Mouse (Mus musculus): ENCODE measurements around the gene Adgre1. TPM values are rescaled to one million over a fixed set of nuclear protein-coding genes. Genes with fewer than 3 reads are reported as not detected.

The Adgre1 gene
- polyA plus RNA-seq, 1 experiment from 2014 or later = 3.8 TPM

GRCm38 (mm10) chr17:57341568-57341967, 16.9 kb upstream of the Adgre1 start:
- WGBS = 81% methylated on average over 4 of the region's 4 CpGs
- Histone ChIP-seq H3K4me2 (replicated peaks) (no peak overlapping the region), H3K27ac (no peak overlapping the region), H3K27me3 (no peaks in the 10 kb centered on the region), H3K36me3 (no peaks in the 10 kb centered on the region), H3K4me1 (no peaks in the 10 kb centered on the region), H3K9ac (no peak overlapping the region), H3K4me3 (no peak overlapping the region), H3K9me3 (peaks cover 3% of the 10 kb centered on the region; the same call in 1 of the 2 replicates)
- ATAC-seq (ENCODE audit: insufficient number of reproducible peaks, insufficient read depth, low FRiP score, low TSS enrichment) = no peak

GRCm38 (mm10) chr17:57344029-57344707, 14.3 kb upstream of the Adgre1 start:
- no peak for ATAC-seq (ENCODE audit: insufficient number of reproducible peaks, insufficient read depth, low FRiP score, low TSS enrichment)
- no peak overlapping the region for H3K4me2 ChIP-seq (replicated peaks)
- no peak overlapping the region for H3K9ac ChIP-seq
- H3K27ac ChIP-seq = no peak overlapping the region
- 58% methylated on average over 2 of the region's 2 CpGs for WGBS
- H3K27me3 ChIP-seq = no peaks in the 10 kb centered on the region
- peaks cover 3% of the 10 kb centered on the region; the same call in 1 of the 2 replicates for H3K9me3 ChIP-seq
- H3K4me3 ChIP-seq = no peak overlapping the region
- H3K4me1 ChIP-seq = no peaks in the 10 kb centered on the region
- H3K36me3 ChIP-seq = no peaks in the 10 kb centered on the region

- no peaks in the 10 kb centered on the region for H3K36me3 ChIP-seq
- H3K27me3 ChIP-seq = no peaks in the 10 kb centered on the region
- H3K4me3 ChIP-seq = no peak overlapping the region
- no peak for ATAC-seq (ENCODE audit: insufficient number of reproducible peaks, insufficient read depth, low FRiP score, low TSS enrichment)
- 73% methylated on average over 6 of the region's 6 CpGs for WGBS
- no peak overlapping the region for H3K27ac ChIP-seq
- no peaks in the 10 kb centered on the region for H3K4me1 ChIP-seq
- peaks cover 3% of the 10 kb centered on the region; the same call in 1 of the 2 replicates for H3K9me3 ChIP-seq
- H3K9ac ChIP-seq = no peak overlapping the region
- H3K4me2 ChIP-seq (replicated peaks) = no peak overlapping the region
These were observed 11.5 kb upstream of the Adgre1 start for GRCm38 (mm10) chr17:57347017-57347416.

- H3K4me1 ChIP-seq = no peaks in the 10 kb centered on the region
These were observed 10.7 kb upstream of the Adgre1 start for GRCm38 (mm10) chr17:57347781-57348180.

GRCm38 (mm10) chr17:57349067-57349466, 9.4 kb upstream of the Adgre1 start:
- H3K4me2 ChIP-seq (replicated peaks) = no peak overlapping the region
- no peaks in the 10 kb centered on the region for H3K9me3 ChIP-seq
- no peak for ATAC-seq (ENCODE audit: insufficient number of reproducible peaks, insufficient read depth, low FRiP score, low TSS enrichment)
- H3K27ac ChIP-seq = no peak overlapping the region
- H3K4me1 ChIP-seq = no peaks in the 10 kb centered on the region
- WGBS = 76% methylated on average over 5 of the region's 5 CpGs
- no peak overlapping the region for H3K4me3 ChIP-seq
- no peaks in the 10 kb centered on the region for H3K36me3 ChIP-seq
- no peaks in the 10 kb centered on the region for H3K27me3 ChIP-seq
- no peak overlapping the region for H3K9ac ChIP-seq

More at GRCm38 (mm10) chr17:57347781-57348180, 10.7 kb upstream of the Adgre1 start:
- Histone ChIP-seq H3K4me2 (replicated peaks) (no peak overlapping the region), H3K9ac (no peak overlapping the region), H3K4me3 (no peak overlapping the region), H3K27ac (no peak overlapping the region), H3K36me3 (no peaks in the 10 kb centered on the region), H3K9me3 (no peaks in the 10 kb centered on the region), H3K27me3 (no peaks in the 10 kb centered on the region)
- WGBS = 80% methylated on average over 2 of the region's 2 CpGs
- no peak for ATAC-seq (ENCODE audit: insufficient number of reproducible peaks, insufficient read depth, low FRiP score, low TSS enrichment)

- 86% methylated on average over 5 of the region's 5 CpGs for WGBS
These were observed 8.3 kb upstream of the Adgre1 start for GRCm38 (mm10) chr17:57350212-57350611.

GRCm38 (mm10) chr17:57351107-57351506, 7.4 kb upstream of the Adgre1 start:
- Histone ChIP-seq H3K27me3 (no peaks in the 10 kb centered on the region), H3K9ac (no peak overlapping the region), H3K4me1 (no peaks in the 10 kb centered on the region), H3K9me3 (no peaks in the 10 kb centered on the region), H3K36me3 (no peaks in the 10 kb centered on the region), H3K27ac (no peak overlapping the region), H3K4me3 (no peak overlapping the region), H3K4me2 (replicated peaks) (no peak overlapping the region)
- no peak for ATAC-seq (ENCODE audit: insufficient number of reproducible peaks, insufficient read depth, low FRiP score, low TSS enrichment)
- 89% methylated on average over 9 of the region's 9 CpGs for WGBS

More at GRCm38 (mm10) chr17:57350212-57350611, 8.3 kb upstream of the Adgre1 start:
- Histone ChIP-seq H3K4me2 (replicated peaks) (no peak overlapping the region), H3K27ac (no peak overlapping the region), H3K27me3 (no peaks in the 10 kb centered on the region), H3K4me1 (no peaks in the 10 kb centered on the region), H3K9ac (no peak overlapping the region), H3K9me3 (no peaks in the 10 kb centered on the region), H3K4me3 (no peak overlapping the region), H3K36me3 (no peaks in the 10 kb centered on the region)
- ATAC-seq (ENCODE audit: insufficient number of reproducible peaks, insufficient read depth, low FRiP score, low TSS enrichment) = no peak

GRCm38 (mm10) chr17:57359485-57360241, 1.2 kb downstream of the Adgre1 start:
- H3K9ac ChIP-seq = no peak overlapping the region
- H3K36me3 ChIP-seq = no peaks in the 10 kb centered on the region
- no peaks in the 10 kb centered on the region for H3K9me3 ChIP-seq
- no peak overlapping the region for H3K4me2 ChIP-seq (replicated peaks)
- no peak overlapping the region for H3K27ac ChIP-seq
- H3K4me3 ChIP-seq = no peak overlapping the region
- H3K27me3 ChIP-seq = no peaks in the 10 kb centered on the region
- no peak for ATAC-seq (ENCODE audit: insufficient number of reproducible peaks, insufficient read depth, low FRiP score, low TSS enrichment)
- no peaks in the 10 kb centered on the region for H3K4me1 ChIP-seq
- 86% methylated on average over 11 of the region's 11 CpGs for WGBS

Other genes with a start within 250 kb of the Adgre1 start
- 0.19 TPM in 1 of 2 replicates, not detected in the other for gene Cd70, start 208.9 kb upstream of the Adgre1 start, polyA plus RNA-seq (2016; fragmentation: Nextera tagmentation; extraction: Ambion mirVana)
- 0.09 and 0.24 TPM in 2 replicates for gene Tnfsf14, start 164.5 kb upstream of the Adgre1 start, polyA plus RNA-seq (2016; fragmentation: Nextera tagmentation; extraction: Ambion mirVana)
- 0.37 and 0.56 TPM in 2 replicates for gene C3, start 130.6 kb upstream of the Adgre1 start, polyA plus RNA-seq (2016; fragmentation: Nextera tagmentation; extraction: Ambion mirVana)
- 28.8 and 31.9 TPM in 2 replicates for gene Gpr108, start 110.2 kb upstream of the Adgre1 start, polyA plus RNA-seq (2016; fragmentation: Nextera tagmentation; extraction: Ambion mirVana)
- gene Trip10, start 109.2 kb upstream of the Adgre1 start, polyA plus RNA-seq (2016; fragmentation: Nextera tagmentation; extraction: Ambion mirVana) = 33.8 and 35.6 TPM in 2 replicates
- 1.7 and 2.1 TPM in 2 replicates for gene Vav1, start 79.6 kb upstream of the Adgre1 start, polyA plus RNA-seq (2016; fragmentation: Nextera tagmentation; extraction: Ambion mirVana)
- not detected in 2 replicates for gene Vmn2r120, start 186.8 kb downstream of the Adgre1 start, polyA plus RNA-seq (2016; fragmentation: Nextera tagmentation; extraction: Ambion mirVana)

All from embryonic facial prominence, embryonic 12.5 days (tissue).